Comparison of ENCODE assay signal across 23 mouse cellular contexts in genomic region chr6:25768238-25768637, GRCm38 (mm10).
"Had no signal": no experiment of that assay in that cellular context is flagged by ENCODE, and none has a peak within 500 bp of the region (broad histone marks: within the 10 kb centered on the region; RNA-seq: fewer than 3 reads in every experiment).

No protein-coding gene starts in this region.

- H3K27ac ChIP-seq: heart, adult 2 months; heart, embryonic 13.5 days; heart, embryonic 15.5 days; hindbrain, embryonic 13.5 days; hindbrain, embryonic 15.5 days; hindbrain, postnatal 0 days; kidney, postnatal 0 days; limb, embryonic 13.5 days; limb, embryonic 15.5 days; liver, embryonic 12.5 days; liver, embryonic 14.5 days had no signal

- H3K4me2 ChIP-seq: heart, embryonic 11.5 days; heart, embryonic 13.5 days; heart, embryonic 15.5 days; hindbrain, embryonic 13.5 days; hindbrain, embryonic 15.5 days; limb, embryonic 13.5 days; limb, embryonic 15.5 days; liver, embryonic 12.5 days had no signal

- H3K4me3 ChIP-seq: heart, adult 2 months; heart, embryonic 13.5 days; heart, embryonic 15.5 days; hindbrain, embryonic 13.5 days; hindbrain, embryonic 15.5 days; limb, embryonic 13.5 days; limb, embryonic 15.5 days; liver, embryonic 12.5 days had no signal

- DNase-seq: forebrain, postnatal 0 days; gastrocnemius, postnatal 14 days; gastrocnemius, postnatal 36 days; heart, adult 11 months; heart, adult 2 months; heart, postnatal 14 days; heart, postnatal 36 days; kidney, adult 18-20 months; kidney, postnatal 14 days; layer of hippocampus, adult 9-11 months; layer of hippocampus, postnatal 36 days; left cerebral cortex, postnatal 4 days had no signal

- ATAC-seq: forebrain, postnatal 0 days; hindbrain, postnatal 0 days; liver, embryonic 12.5 days had no signal

- H3K9ac ChIP-seq: forebrain, postnatal 0 days; heart, embryonic 13.5 days; heart, embryonic 15.5 days; hindbrain, embryonic 13.5 days; hindbrain, embryonic 15.5 days; limb, embryonic 13.5 days; limb, embryonic 15.5 days; liver, embryonic 12.5 days; liver, embryonic 14.5 days had no signal

- H3K9me3 ChIP-seq: heart, embryonic 13.5 days; heart, embryonic 15.5 days; hindbrain, embryonic 13.5 days; hindbrain, embryonic 15.5 days; limb, embryonic 13.5 days; limb, embryonic 15.5 days; liver, embryonic 12.5 days had no signal

- H3K27me3 ChIP-seq: heart, embryonic 13.5 days; heart, embryonic 15.5 days; hindbrain, embryonic 13.5 days; hindbrain, embryonic 15.5 days; limb, embryonic 13.5 days; limb, embryonic 15.5 days; liver, embryonic 12.5 days had no signal

- H3K4me1 ChIP-seq: heart, embryonic 13.5 days; heart, embryonic 15.5 days; limb, embryonic 13.5 days; limb, embryonic 15.5 days; liver, embryonic 12.5 days had no signal
